Mouse (Mus musculus): ENCODE data around the gene Pfn3.
"Not testable (repeated sequence)": the region's sequence is repeated elsewhere in the genome, so short reads cannot be mapped to it uniquely, and the experiment has no call there.

Gene Pfn3

DNA sequence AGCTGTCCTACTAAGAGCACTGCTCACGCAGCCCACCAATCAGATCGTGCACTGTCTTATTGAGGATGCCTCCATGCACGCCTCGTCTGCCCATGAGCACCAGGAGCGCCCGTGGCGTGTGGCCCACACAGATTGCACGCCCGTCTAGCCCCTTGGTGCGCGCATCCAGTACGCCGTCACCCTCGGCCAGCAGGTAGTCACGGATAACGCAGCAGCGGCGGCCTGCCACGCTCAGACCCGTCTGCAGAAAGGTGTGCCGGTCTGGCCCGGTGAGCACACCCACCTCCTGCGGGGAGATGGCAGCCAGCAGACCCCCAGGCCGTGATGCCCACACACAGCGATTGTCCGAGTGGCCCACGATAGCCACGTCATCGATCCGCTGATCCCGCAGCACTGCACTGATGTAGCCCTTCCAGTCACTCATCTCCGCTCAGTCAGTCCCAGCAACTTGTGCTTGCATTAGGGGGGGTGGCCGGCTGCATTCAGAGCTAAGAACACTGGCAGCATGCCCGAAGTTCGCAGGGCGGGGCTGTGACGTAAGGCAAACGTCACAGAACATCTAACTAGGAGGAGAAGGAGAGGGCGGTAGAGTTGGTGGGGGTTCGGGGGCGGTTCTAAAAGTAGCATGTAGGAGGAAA, at the start of gene Pfn3:
Gene Pfn3 (minus strand): TSS at position 490 of the 638 bp plus-strand sequence.
- DNase-seq (ENCODE audit: low spot score), result no peak

DNA sequence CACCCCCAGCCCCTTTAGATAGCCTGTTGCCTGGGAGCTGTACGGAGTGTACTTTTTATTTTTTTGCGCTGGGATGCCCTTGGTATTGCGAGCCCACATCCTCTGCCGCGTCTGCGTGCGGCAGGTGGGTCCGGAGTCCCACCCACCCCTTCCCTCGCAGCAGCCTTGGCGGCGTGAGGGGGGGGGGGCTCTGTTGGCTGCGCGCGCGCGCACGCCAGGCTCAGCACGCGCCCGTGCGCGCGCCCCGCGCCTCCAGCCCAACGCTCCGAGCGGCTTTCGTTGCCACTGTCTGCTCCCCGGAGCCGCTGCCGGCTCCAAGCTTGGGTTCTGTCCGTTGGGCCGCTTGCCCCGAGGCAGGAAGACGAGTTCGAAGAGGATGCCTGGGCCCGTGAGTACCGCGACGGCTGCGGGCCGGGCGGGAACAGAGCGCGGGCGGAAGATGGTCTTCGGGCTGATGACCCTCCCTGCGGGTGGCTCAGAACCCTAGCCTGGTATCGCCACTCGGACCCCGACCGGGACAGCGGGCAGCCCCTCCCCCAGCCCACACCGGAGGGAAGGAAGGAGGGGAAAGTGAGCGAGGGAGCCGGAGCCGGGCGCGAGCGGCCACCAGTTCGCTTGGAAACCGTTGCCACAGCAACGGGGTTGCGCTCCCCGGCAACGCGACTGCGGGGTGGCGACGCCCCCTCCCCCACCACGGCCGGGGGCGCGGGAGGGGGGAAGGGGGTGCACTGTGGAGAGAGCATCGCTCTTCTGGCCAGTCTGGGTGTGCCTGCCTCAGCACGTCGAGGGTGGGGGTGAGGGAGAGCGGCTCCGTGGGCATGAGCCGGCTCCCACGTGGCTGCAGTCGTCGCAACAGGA, 49.2 kb upstream of the Pfn3 start, which contains the start of gene Prr7:
Gene Prr7 (plus strand): TSS at position 241 of the 858 bp plus-strand sequence.
- no peak for DNase-seq (ENCODE audit: low spot score)

DNA sequence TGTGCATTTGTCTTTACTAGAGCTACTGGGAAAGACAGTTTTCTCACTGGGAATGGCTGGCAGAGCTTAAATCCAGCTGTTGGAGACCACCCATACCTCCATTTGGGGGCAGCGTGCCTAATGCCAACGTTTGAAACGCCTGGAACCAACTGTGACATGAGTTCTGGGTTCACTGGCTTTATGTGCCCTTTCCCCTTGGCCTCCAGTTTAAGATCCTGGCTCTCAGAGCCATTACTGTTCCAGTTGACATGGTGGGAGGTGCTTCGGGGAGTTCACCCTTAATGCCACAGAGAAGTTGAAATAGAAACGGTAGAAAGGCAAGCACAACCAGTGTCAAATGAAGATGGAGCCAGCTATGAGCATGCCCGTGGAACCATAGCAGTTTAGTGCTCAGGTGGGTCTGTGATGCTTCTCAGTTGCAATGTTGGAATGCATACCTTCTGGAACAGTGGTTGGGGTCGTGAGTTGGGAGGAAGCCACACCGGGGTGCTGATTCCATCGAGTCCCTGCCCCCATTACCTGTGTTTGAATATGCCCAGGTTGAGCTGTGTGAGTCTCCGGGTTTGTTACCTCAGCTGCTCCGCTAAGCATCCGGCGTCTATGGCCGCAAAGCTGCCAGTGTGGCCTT, 48.5 kb upstream of the Pfn3 start:
- no peak for DNase-seq (ENCODE audit: low spot score)

DNA sequence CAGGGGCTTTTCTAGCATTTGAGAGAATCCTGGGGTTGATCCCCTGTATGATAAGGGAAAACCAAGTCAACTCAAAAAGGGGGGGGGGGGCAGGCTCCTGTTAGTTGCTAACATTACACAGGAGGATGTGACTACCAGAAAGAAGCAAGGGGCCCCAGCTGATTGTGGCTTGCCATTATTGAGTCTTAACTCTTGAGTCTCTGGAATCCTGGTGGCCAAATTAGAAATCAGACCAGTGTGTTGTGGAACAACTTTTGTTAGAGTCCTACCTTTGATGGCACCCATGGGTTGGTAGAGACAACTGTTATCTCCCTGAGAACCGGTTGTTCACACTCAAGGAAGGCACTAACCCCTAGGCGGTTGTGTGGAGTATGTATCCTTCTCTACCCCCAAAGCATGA, 47.9 kb upstream of the Pfn3 start:
- no peak for DNase-seq (ENCODE audit: low spot score)

DNA sequence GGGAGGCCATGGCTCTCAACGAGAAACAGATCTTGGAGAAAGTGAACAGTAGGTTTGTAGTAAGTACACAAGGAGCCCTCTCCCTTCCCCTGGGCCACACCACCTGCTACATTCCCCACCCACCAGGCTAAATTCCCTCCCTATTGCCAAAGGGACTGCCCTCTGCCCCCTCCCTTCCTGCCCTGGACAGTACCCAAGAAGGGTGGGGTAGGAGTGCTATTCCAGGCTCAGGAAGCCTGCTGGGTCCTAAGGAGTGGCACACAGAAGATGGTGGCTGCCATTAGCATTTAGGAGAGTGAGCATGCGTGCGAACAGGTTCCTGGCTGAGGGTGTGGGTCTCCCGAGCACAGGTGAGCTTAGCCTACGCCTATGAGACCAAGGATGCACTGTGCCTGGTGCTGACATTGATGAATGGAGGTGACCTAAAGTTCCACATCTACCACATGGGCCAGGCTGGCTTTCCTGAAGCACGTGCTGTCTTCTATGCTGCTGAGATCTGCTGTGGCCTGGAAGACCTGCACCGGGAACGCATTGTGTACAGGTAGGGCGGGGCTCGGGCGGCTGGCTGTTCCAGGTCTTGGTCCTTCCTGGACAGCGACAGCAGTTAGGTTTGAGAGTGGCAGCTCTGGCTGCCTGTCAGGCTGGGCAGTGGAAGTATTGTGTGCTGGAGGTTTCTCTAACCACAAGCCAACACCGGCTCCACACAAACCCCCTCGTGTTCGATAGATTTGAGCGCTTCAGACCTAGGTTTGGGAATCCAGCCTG, 36.9 kb upstream of the Pfn3 start:
- no peak for DNase-seq (ENCODE audit: low spot score)

DNA sequence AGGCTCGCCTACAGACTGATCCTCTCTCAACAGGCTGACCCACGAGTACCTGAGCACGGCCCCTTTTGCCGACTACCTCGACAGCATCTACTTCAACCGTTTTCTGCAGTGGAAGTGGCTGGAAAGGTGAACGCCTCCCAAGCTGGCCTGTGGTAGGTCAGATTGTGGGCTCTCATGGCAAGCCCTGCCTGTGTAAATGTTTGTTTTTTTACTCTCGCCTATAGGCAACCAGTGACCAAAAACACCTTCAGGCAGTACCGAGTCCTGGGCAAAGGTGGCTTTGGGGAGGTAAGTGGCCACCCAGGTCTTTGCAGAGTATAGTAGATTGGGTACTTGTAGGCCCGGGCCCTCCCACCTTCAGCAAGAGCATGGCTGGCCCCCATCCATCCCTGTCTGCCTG, 36.3 kb upstream of the Pfn3 start:
- no peak for DNase-seq (ENCODE audit: low spot score)

DNA sequence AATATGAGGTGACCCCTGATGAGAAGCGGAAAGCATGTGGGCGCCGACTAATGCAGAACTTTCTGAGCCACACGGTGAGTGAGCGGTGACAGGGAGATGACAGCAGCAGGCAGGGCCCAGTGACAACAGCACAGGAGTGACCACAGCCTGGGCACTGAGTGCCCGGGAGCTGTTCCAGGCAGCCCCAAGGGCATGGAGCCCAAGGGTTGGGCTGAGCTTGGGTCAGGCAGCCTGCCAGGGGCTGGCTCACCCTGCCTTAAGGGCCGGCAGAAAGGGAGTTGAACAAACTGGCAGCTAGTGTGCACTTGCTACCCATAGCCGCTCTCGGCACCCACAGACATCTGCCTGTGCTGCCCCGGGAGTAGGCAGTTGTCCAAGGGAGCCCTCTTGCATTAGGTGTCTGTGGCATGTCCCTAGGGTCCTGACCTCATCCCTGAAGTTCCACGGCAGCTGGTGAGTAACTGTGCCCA, 35.5 kb upstream of the Pfn3 start:
- DNase-seq (ENCODE audit: low spot score), result no peak

DNA sequence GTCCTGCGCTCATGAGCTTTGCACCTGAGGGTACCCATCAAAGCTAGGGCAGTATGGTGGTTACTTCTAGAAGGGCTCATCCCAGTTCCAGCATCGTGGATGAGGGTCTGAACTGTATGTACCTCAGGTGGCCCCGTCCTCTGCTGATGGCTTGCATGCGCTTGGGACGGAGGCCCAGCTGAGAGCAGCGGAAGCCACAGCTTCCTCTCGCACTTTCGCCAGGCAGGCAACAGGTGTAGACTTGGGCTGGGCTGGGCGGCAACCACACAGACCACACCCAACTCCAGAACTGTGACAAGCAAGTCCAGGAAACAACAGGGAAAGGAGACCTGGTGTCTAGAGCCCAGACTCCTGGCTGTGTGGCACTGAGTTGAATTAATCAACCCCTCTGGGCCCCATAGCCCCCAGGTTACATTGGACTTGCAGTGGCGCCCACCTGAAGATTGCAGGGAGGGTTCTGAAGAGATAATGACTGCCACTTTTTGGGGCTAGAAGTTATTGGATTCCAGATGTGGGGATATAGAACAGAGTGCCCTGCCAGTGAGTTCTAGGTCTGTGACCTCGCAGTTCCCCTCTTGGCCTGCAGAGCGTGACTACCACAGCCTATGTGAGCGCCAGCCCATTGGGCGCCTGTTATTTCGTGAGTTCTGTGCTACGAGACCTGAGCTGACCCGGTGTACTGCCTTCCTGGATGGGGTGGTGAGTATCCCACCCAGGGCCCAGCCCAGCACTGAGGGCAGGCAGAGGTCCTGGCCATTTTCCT, 34.8 kb upstream of the Pfn3 start:
- no peak for DNase-seq (ENCODE audit: low spot score)

DNA sequence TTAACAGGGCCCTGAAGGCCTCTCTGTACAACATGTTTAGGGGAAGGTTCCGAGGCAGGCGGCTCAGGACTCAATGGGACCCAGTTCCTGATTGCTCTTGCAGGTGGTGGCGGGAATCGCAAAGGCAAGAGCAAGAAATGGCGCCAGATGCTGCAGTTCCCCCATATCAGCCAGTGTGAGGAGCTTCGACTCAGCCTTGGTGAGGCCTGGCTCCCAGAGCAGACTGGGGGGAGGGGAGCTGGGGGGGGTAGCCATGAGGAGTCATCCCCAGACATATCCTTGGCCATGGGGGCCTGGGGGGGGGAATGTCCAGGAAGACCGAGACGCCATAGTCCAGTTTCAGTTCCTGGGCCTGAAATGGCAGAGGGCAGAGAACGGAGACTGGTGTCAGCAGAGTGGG, 34.2 kb upstream of the Pfn3 start:
- DNase-seq (ENCODE audit: low spot score), result no peak

DNA sequence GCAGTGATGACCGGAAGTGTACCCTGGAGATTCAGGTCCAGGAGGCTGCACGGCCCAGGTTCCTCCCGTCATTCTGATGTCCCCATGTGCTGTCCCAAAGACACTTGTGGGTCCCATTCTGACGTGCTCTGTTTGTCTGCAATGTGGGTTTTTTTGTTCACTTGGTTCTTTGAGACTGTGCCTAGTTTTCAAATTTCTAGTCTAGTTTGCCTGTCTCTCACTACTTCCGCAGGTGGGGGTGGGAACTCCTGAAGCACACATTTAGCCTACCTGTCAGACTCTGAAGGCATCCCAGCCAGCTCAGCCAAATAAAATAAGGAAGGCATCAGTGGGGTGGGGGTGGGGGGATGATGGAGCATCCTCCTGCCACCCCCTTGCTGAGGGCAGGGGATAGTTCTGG, 33.1 kb upstream of the Pfn3 start:
- DNase-seq (ENCODE audit: low spot score), result no peak

DNA sequence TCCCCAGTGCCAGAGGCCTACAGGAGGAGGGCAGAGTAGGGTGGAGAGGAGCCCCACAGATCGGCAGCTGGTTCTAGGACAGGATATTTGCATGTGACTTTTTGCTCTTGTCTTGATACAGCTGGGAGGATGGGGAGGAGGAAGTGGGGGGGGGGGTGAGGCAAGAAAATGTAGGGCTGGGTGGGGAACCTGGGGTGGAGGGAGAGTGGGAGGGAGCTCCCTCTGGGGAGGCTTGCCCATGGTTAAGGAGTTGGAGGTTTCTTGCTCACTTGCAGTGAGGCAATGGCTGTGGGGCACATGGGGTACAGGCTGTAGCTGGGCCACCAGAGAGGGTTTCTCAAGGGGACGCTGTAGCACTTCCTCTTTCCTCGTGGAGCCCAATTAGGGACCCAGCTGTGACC, 32.5 kb upstream of the Pfn3 start:
- DNase-seq (ENCODE audit: low spot score), result peak; percentile 32

DNA sequence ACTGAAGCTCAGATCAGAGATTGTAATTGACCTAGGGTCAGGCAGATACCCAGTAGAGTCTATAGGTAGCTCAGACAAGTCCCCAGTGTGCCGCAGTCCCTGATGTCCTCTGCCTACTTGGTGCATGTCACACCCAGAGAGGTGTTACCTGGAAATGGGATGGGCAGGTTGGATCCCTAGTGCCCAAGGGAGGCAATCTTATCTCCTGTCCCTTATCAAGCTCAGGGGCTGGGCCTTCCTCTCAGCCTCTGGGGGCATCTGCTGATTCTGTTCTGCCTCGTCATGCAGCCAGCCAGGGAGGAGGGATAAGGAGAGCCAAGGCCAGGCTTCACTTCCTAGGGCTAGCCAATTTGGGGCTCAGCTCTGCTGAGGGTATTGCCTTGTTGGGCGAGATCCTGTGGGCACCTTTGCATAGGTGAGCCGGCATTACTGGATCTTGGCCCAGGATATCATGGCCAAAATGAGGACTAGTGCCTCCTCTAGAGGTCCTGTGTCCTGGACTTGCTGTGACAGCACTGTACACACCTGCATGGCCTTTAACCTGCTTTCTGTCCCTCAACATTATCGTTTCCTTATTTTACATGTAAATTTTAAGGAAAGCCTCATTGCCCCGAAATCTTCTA, 31.6 kb upstream of the Pfn3 start:
- DNase-seq (ENCODE audit: low spot score), result peak; percentile 58

DNA sequence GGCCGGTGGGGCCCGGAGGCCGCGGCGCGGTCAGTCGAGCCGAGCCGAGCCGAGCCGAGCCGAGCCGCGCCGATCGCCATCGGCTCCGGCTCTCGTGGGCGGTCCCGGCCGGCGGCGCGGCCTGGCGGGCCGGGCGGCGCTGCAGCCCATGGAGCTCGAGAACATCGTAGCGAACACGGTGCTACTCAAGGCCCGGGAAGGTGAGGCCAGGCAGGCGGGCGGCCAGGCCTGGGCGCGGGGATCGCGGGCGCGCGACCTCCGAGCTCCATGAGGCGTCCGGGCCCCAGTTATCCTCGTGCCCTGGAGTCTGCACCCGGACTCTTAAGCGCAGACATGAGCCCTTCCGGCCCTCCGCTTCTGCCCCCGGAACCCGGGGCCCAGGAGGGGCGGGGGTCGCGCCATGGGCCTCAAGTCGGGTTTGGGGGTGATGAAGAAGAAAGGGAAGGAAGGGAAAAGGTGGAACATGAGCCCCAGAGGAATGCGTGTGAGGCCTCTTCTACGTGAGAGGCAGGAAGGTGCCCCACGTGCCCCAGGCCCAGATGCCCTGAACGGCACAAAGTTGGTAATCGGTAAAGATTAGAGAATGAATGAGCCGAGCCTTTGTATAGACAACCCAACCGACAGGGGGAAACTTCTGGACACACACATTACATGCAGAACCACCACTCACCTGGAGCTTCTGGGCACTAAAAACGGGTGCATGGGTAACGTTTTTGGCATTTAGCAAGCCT, 30.5 kb upstream of the Pfn3 start:
- peak; percentile 41 for DNase-seq (ENCODE audit: low spot score)

DNA sequence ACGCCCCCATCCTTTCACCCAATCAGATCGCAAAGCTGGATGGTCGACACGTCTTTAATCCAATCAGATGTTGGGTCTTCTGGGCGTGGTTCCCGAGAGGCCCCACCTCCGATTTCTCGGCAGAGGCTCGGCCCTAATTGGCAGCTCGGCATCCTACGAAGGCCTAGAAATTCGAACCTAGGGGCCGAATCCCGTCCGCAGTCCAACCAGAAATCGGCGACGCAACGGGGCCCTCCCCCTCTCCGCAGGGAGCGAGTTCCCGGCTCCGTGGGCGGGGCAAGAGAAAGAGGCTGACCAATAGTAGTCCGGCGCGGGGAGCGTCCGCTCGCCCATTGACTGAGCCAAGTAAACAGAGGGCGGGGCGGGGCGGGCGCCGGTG, 29.9 kb upstream of the Pfn3 start, which contains the start of gene Grk6:
Gene Grk6 (plus strand): TSS at position 136 of the 379 bp plus-strand sequence.
- DNase-seq (ENCODE audit: low spot score), result peak; percentile 99

DNA sequence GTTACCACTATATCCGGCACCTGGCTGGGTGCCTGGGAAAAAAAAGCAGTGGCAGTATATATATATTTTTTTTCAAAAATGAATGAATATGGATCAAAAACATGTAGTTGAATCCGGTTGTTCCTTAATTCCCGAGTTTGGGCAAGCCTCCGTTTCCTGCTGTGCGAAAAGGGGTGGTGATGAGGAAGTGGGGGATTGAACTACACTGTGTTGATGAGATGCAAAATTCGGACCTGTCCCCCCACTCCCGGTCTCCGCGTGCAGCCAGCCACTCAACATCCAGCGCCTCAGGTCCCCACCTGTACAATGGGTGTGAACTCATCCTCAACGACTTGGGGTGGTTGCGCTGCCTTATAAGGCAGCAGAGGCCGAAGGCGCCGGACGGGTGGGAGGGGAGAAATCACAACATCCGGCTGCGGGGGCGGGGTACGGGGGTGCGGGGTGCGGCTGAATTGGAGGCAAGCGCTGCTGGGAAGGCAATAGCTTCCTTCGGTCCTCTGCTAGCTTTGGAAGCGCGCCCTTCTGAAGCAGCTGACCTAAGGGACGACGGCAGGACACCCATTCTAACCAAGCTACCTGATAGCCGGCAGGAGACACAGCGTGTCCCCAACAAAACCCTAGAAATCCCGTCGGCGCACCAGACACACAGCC, 29.4 kb upstream of the Pfn3 start:
- no peak for DNase-seq (ENCODE audit: low spot score)

DNA sequence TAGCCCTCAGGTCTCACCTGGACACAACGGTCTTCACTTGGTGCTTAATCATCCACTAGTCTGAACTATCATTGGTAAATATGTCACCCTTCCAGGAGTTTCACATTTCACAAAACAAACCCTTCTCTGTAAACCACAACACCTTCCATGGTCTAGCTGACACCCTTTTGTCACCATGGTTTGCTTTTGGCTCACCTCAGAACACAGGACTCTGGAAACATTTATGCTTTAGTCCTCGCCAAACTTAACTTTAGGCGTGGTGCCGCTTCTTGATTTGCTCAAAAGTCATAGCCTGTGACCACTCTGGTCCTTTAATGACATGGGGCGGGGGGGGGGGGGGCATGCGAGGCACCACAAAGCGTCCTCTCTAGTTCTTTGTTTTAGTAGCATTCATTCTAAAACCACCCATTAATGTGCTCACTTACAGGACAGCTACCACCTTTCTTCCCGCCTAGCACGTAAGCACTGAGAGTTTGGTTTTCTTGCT, 28.8 kb upstream of the Pfn3 start:
- no peak for DNase-seq (ENCODE audit: low spot score)

DNA sequence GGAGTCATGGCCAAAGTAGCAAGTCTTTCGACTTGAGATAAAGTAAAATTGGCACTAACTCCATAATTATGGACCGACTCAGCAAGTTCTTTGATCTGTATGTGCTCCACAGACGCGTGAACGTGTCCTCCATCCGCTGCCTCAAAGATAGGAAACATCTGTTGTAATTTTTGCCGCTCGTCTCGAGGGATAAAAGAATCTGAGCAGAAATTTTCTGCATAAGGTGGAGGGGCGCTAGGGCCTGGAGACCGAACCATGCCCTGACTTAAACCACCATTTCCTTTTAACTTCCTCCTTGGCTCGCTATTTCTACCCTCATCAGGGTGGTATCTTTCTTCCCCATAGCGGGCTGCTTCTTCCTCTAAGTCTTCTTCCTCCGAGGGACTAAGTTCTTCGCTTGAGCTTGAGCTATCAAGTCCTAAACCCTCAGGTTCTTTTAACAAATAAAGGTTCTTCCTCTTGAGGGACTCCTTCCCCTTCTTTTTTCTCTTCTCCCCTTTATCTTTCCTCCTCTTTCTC, 22.1 kb upstream of the Pfn3 start:
- not testable (repeated sequence) for DNase-seq (ENCODE audit: low spot score)

DNA sequence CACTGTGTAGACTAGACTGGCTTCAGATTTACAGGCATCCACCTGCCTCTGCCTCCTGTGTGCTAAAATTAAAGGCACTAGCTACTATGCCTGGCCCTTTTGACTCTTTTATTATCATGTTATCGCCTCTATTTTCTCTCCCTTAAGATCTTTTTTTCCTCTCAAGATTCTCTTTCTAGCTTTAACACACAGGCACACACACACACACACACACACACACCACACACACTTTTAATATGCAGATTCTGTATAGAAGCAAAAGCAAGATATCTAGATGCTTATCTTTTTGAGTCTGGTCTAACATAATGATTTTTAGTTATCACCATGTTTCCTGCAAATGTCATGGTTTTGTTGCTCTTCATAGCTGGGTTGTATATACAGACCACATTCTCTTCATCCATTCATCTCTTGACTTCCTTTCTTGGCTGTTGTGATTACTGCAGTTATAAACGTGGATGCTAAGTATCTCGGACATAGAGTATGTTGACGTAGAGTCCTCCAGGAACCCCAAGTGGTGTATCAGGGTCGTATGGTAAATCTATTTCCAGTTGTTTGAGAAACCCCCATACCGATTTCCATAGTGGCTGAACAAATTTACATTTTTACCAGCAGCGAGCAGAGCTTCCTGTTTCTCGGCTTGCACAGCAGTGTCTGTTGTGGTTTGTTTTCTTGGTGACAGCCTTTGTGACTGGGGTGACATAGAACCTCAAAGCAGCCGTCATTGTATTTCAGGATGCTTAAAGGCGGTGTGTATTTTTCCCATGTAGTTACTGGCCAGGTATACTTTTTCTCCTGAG, 17.1 kb upstream of the Pfn3 start:
- DNase-seq (ENCODE audit: low spot score), result no peak

All from spleen, adult 12 weeks (tissue).